In the genomic region with DNA sequence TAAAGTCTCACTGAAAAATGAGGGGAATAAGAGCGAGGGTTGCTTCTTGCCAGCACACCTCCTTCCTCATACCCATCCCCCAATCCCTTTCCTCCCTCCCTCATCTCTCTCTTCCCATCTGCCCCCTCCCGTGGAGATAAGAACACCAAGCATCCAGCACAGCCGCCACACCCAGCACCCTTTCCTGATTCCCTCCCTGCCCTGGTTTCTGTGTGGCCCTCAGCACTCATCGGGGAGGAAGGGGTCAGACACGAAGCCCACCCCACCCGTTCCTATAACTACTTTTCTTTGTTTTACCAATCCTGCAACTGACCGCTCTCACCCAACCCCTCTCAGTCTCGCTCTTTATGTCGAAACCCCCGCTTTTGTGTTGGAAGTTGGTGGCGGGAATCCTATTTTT, we compare ENCODE assay signal across 10 mouse cellular contexts.
DNase-seq lines count a peak whose midpoint lies in the region; ATAC-seq lines count a peak whose summit lies in the region.
"Had no signal": no experiment of that assay in that cellular context is flagged by ENCODE, and none has a peak within 500 bp of the region (broad histone marks: within the 10 kb centered on the region; RNA-seq: fewer than 3 reads in every experiment).

No protein-coding gene starts in this region.

- no peaks in the 10 kb centered on the region for H3K27me3 ChIP-seq in kidney, embryonic 16.5 days (ENCODE audit: insufficient read depth, low read length)
- H3K27me3 ChIP-seq in embryonic facial prominence, embryonic 12.5 days: no peaks in the 10 kb centered on the region
- 0 out of 2 replicates have a peak, but pooled peaks cover 3% of the 10 kb centered on the region for H3K27me3 ChIP-seq in hindbrain, embryonic 13.5 days
- H3K27me3 ChIP-seq in midbrain, embryonic 16.5 days (ENCODE audit: control insufficient read depth, insufficient read depth, low read depth, low read length): no peaks in the 10 kb centered on the region

- peaks cover 11% of the 10 kb centered on the region for H3K9me3 ChIP-seq in kidney, embryonic 16.5 days (ENCODE audit: low read length)
- 0 out of 2 replicates have a peak, but pooled peaks cover 3% of the 10 kb centered on the region for H3K9me3 ChIP-seq in embryonic facial prominence, embryonic 12.5 days
- peaks cover 8% of the 10 kb centered on the region; the same call in 1 of the 2 replicates for H3K9me3 ChIP-seq in hindbrain, embryonic 13.5 days
- peaks cover 5% of the 10 kb centered on the region for H3K9me3 ChIP-seq in midbrain, embryonic 16.5 days (replicated peaks; ENCODE audit: control insufficient read depth, low read length, poor library complexity, severe bottlenecking)
- H3K9me3 ChIP-seq: G1E had no signal

- 0 out of 2 replicates have a peak overlapping the region, but pooled peaks have one; percentile 7 for H3K4me3 ChIP-seq in kidney, embryonic 16.5 days (ENCODE audit: low read length)
- H3K4me3 ChIP-seq in embryonic facial prominence, embryonic 12.5 days: no peak overlapping the region
- H3K4me3 ChIP-seq in hindbrain, embryonic 13.5 days: peak overlapping the region; percentile 18
- peak overlapping the region; percentile 7; the same call in 1 of the 2 replicates for H3K4me3 ChIP-seq in midbrain, embryonic 16.5 days (ENCODE audit: low read depth, low read length)

- ATAC-seq in kidney, embryonic 16.5 days (ENCODE audit: low FRiP score, low TSS enrichment): no peak
- no peak for ATAC-seq in embryonic facial prominence, embryonic 12.5 days (ENCODE audit: insufficient number of reproducible peaks, insufficient read depth, low FRiP score, low TSS enrichment)
- ATAC-seq in hindbrain, embryonic 13.5 days (ENCODE audit: low FRiP score): peak; percentile 17; the same call in 1 of the 2 replicates
- no peak for ATAC-seq in midbrain, embryonic 16.5 days

- peak overlapping the region; percentile 45; the same call in 1 of the 2 replicates for H3K9ac ChIP-seq in kidney, embryonic 16.5 days (replicated peaks; ENCODE audit: low read length)
- H3K9ac ChIP-seq in embryonic facial prominence, embryonic 12.5 days: no peak overlapping the region
- peak overlapping the region; percentile 35; the same call in 1 of the 2 replicates for H3K9ac ChIP-seq in hindbrain, embryonic 13.5 days
- peak overlapping the region; percentile 42; the same call in 1 of the 2 replicates for H3K9ac ChIP-seq in midbrain, embryonic 16.5 days (ENCODE audit: low read depth, low read length)

- H3K27ac ChIP-seq in kidney, embryonic 16.5 days (ENCODE audit: low read length): 0 out of 2 replicates have a peak overlapping the region, but pooled peaks have one; percentile 5
- no peak overlapping the region for H3K27ac ChIP-seq in embryonic facial prominence, embryonic 12.5 days
- no peak overlapping the region for H3K27ac ChIP-seq in hindbrain, embryonic 13.5 days
- H3K27ac ChIP-seq in midbrain, embryonic 16.5 days (ENCODE audit: low read length): no peak overlapping the region

- 27% methylated on average over 11 of the region's 11 CpGs for WGBS in kidney, embryonic 16.5 days
- 10% methylated on average over 11 of the region's 11 CpGs for WGBS in embryonic facial prominence, embryonic 12.5 days
- WGBS in hindbrain, embryonic 13.5 days: 8% methylated on average over 11 of the region's 11 CpGs
- 6% methylated on average over 11 of the region's 11 CpGs for WGBS in midbrain, embryonic 16.5 days

- DNase-seq in kidney, postnatal 10 days: no peak
- no peak for DNase-seq in right cerebral cortex, adult 2 months (ENCODE audit: low spot score in 2 of 2)
- no peak for DNase-seq in spleen, postnatal 10 days (ENCODE audit: low spot score in 2 of 2)
- DNase-seq in adrenal gland, postnatal 10 days: no peak
- DNase-seq: left cerebral cortex, postnatal 4 days had no signal

- H3K36me3 ChIP-seq in kidney, embryonic 16.5 days (ENCODE audit: insufficient read depth, low read length): no peaks in the 10 kb centered on the region
- no peaks in the 10 kb centered on the region for H3K36me3 ChIP-seq in embryonic facial prominence, embryonic 12.5 days
- no peaks in the 10 kb centered on the region for H3K36me3 ChIP-seq in hindbrain, embryonic 13.5 days
- no peaks in the 10 kb centered on the region for H3K36me3 ChIP-seq in midbrain, embryonic 16.5 days (ENCODE audit: control insufficient read depth, insufficient read depth, low read length)
- H3K36me3 ChIP-seq: G1E had no signal

- peak overlapping the region; percentile 35 for H3K4me2 ChIP-seq in kidney, embryonic 16.5 days (replicated peaks; ENCODE audit: low read depth, low read length)
- peak overlapping the region; percentile 35 for H3K4me2 ChIP-seq in embryonic facial prominence, embryonic 12.5 days (replicated peaks)
- peak overlapping the region; percentile 45 for H3K4me2 ChIP-seq in hindbrain, embryonic 13.5 days
- peak overlapping the region; percentile 45 for H3K4me2 ChIP-seq in midbrain, embryonic 16.5 days (ENCODE audit: low read length)

- peaks cover 11% of the 10 kb centered on the region for H3K4me1 ChIP-seq in kidney, embryonic 16.5 days (ENCODE audit: insufficient read depth, low read length)
- peaks cover 16% of the 10 kb centered on the region for H3K4me1 ChIP-seq in embryonic facial prominence, embryonic 12.5 days
- H3K4me1 ChIP-seq in hindbrain, embryonic 13.5 days (replicated peaks): peaks cover 16% of the 10 kb centered on the region
- peaks cover 8% of the 10 kb centered on the region for H3K4me1 ChIP-seq in midbrain, embryonic 16.5 days (ENCODE audit: control insufficient read depth, insufficient read depth, low read length)
